Mouse (Mus musculus): ENCODE data around the gene Fpr-rs4. TPM values are rescaled to one million over a fixed set of nuclear protein-coding genes. Genes with fewer than 3 reads are reported as not detected.
"Not testable (repeated sequence)": the region's sequence is repeated elsewhere in the genome, so short reads cannot be mapped to it uniquely, and the experiment has no call there.

Gene Fpr-rs4
- polyA plus RNA-seq (2012; ENCODE audit: insufficient read depth, insufficient read length, low replicate concordance, missing spikeins) = not detected in 2 replicates

DNA sequence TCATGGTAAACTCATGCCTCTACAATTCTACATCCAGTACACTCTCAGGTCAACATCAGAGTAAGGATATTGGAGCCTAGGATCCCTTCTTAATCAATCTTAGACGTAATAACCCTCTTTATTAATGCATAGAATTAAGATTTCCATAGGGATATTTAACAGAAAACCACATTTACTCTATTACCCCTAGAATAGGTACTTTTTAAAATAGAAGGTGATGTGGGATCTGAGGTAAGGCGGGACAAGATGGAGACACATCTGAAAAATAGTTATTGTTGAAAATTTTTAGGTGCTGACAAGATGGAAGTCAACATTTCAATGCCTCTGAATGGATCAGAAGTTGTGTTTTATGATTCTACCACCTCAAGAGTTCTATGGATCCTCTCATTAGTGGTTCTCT is at the start of gene Fpr-rs4:
TSS of gene Fpr-rs4 (plus strand) at position 301 of the 400 bp plus-strand sequence.
- Histone ChIP-seq H3K4me3 (ENCODE audit: insufficient read depth, low read depth, low read length) (no peak within 1 kb of the TSS), H3K27ac (ENCODE audit: insufficient read depth, low read depth, low read length) (no peak within 1 kb of the TSS), H3K4me1 (ENCODE audit: control insufficient read depth, insufficient read depth, low read length) (no peaks in the 10 kb centered on the region)
- TF ChIP-seq CTCF (IDR thresholded peaks at IDR 0.05; ENCODE audit: insufficient read depth, low read depth, low read length) (no peak), POLR2A (IDR thresholded peaks at IDR 0.05; ENCODE audit: insufficient read depth, low read depth, low read length) (no peak)
- WGBS = 52% methylated on average over 2 of the region's 2 CpGs

- H3K4me1 ChIP-seq (ENCODE audit: control insufficient read depth, insufficient read depth, low read length) = no peaks in the 10 kb centered on the region
- TF ChIP-seq POLR2A (IDR thresholded peaks at IDR 0.05; ENCODE audit: insufficient read depth, low read depth, low read length) = no peak
- TF ChIP-seq CTCF (IDR thresholded peaks at IDR 0.05; ENCODE audit: insufficient read depth, low read depth, low read length) = no peak
- no peak overlapping the region for H3K4me3 ChIP-seq (ENCODE audit: insufficient read depth, low read depth, low read length)
- 24% methylated on average over 1 of the region's 1 CpGs for WGBS
- no peak overlapping the region for H3K27ac ChIP-seq (ENCODE audit: insufficient read depth, low read depth, low read length)
Observed at GRCm38 (mm10) chr17:17973443-17973842, 48.1 kb upstream of the Fpr-rs4 start.

DNA sequence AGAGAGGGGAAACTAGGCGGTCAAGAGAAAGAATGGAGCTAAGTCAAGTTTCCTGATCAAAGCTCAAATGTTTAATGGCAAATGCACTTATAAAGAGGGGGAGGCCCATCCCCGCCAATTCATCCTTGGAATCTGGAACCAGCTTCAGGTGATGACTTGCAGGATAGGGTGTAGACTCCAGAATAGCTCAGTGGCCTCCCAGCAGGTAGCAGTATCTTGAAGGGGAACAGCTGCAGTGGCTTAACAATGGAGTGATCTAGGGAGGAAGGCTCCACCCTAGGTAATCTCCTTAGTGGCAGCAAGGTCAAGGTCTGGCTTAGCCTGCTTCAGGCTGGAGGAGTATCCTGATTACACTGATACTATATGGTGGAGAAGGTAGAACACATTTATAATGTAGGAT is 40.3 kb upstream of the Fpr-rs4 start:
- not testable (repeated sequence) for H3K4me3 ChIP-seq (ENCODE audit: insufficient read depth, low read depth, low read length); H3K4me1 ChIP-seq (ENCODE audit: control insufficient read depth, insufficient read depth, low read length); H3K27ac ChIP-seq (ENCODE audit: insufficient read depth, low read depth, low read length)
- 73% methylated on average over 2 of the region's 2 CpGs for whole genome bisulfite sequencing

GRCm38 (mm10) chr17:18004752-18005151 is 16.8 kb upstream of the Fpr-rs4 start:
- no peak overlapping the region for H3K27ac ChIP-seq (ENCODE audit: insufficient read depth, low read depth, low read length)
- TF ChIP-seq POLR2A (IDR thresholded peaks at IDR 0.05; ENCODE audit: insufficient read depth, low read depth, low read length) (no peak), CTCF (IDR thresholded peaks at IDR 0.05; ENCODE audit: insufficient read depth, low read depth, low read length) (no peak)

DNA sequence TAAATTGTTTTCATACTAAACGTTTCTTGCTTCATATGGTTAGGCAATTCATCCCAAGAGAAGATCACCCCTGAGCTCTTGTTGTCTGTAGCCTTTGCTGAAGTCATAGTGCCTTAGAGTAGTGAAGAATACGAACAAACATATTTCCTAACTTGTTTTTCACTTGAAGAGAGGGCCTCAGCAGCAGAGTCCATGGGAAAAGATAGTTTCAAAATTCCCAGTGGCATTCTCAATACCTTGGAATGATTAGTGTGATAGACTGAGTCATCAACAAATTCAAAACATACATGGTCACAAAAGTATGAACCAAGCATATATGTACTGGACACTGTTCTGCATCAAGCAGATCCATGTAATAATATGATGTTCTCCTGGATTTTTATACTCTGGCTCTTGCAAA is 27.6 kb downstream of the Fpr-rs4 start, which contains the start of gene Vmn2r124:
TSS of gene Vmn2r124 (plus strand) at position 301 of the 400 bp plus-strand sequence.
- 39% methylated on average over 2 of the region's 2 CpGs for WGBS
- Histone ChIP-seq H3K4me3 (ENCODE audit: insufficient read depth, low read depth, low read length) (no peak within 1 kb of the TSS), H3K4me1 (ENCODE audit: control insufficient read depth, insufficient read depth, low read length) (no peaks in the 10 kb centered on the region), H3K27ac (ENCODE audit: insufficient read depth, low read depth, low read length) (no peak within 1 kb of the TSS)
- TF ChIP-seq POLR2A (IDR thresholded peaks at IDR 0.05; ENCODE audit: insufficient read depth, low read depth, low read length) = no peak
- TF ChIP-seq CTCF (IDR thresholded peaks at IDR 0.05; ENCODE audit: insufficient read depth, low read depth, low read length) = no peak

More at GRCm38 (mm10) chr17:18004752-18005151, 16.8 kb upstream of the Fpr-rs4 start:
- Histone ChIP-seq H3K4me3 (ENCODE audit: insufficient read depth, low read depth, low read length) (no peak overlapping the region), H3K4me1 (ENCODE audit: control insufficient read depth, insufficient read depth, low read length) (no peaks in the 10 kb centered on the region)
- WGBS = 98% methylated on average over 1 of the region's 1 CpGs

Other genes starting within 250 kb of the Fpr-rs4 start
- gene Spaca6, start 194.6 kb upstream of the Fpr-rs4 start, polyA plus RNA-seq (2012; ENCODE audit: insufficient read depth, insufficient read length, low replicate concordance, missing spikeins) = not detected in 2 replicates
- gene Has1, start 166.5 kb upstream of the Fpr-rs4 start, polyA plus RNA-seq (2012; ENCODE audit: insufficient read depth, insufficient read length, low replicate concordance, missing spikeins) = not detected in 2 replicates
- not detected in 2 replicates for gene Fpr1, start 137.8 kb upstream of the Fpr-rs4 start, polyA plus RNA-seq (2012; ENCODE audit: insufficient read depth, insufficient read length, low replicate concordance, missing spikeins)
- not detected in 2 replicates for gene Fpr2, start 133.9 kb upstream of the Fpr-rs4 start, polyA plus RNA-seq (2012; ENCODE audit: insufficient read depth, insufficient read length, low replicate concordance, missing spikeins)
- not detected in 2 replicates for gene Fpr3, start 133.9 kb upstream of the Fpr-rs4 start, polyA plus RNA-seq (2012; ENCODE audit: insufficient read depth, insufficient read length, low replicate concordance, missing spikeins)
- gene Vmn2r124, start 27.7 kb downstream of the Fpr-rs4 start, polyA plus RNA-seq (2012; ENCODE audit: insufficient read depth, insufficient read length, low replicate concordance, missing spikeins) = not detected in 2 replicates
- not detected in 2 replicates for gene Vmn2r91, start 63.3 kb downstream of the Fpr-rs4 start, polyA plus RNA-seq (2012; ENCODE audit: insufficient read depth, insufficient read length, low replicate concordance, missing spikeins)
- gene Vmn2r92, start 130.2 kb downstream of the Fpr-rs4 start, polyA plus RNA-seq (2012; ENCODE audit: insufficient read depth, insufficient read length, low replicate concordance, missing spikeins) = not detected in 2 replicates

All from olfactory bulb, adult 2 months (tissue).